Mouse (Mus musculus) thymus, adult 2 months (tissue): ENCODE results near the gene Pole.

Experiments
- CTCF ChIP-seq: fragments of 200-500 bp; IDR thresholded peaks from 2 replicates; pipeline ENCODE4 v1.5.1; 2012; ENCODE audit warnings: mild to moderate bottlenecking, control low read depth, low read length, moderate library complexity, borderline replicate concordance; ENCODE audit not compliant: control insufficient read depth, poor library complexity, insufficient read depth; ENCODE audit errors: extremely low read depth
- POLR2A ChIP-seq: fragments of 200-500 bp; IDR thresholded peaks from 2 replicates; pipeline ENCODE4 v1.6.1; 2012; ENCODE audit warnings: mild to moderate bottlenecking, low read length, control low read depth, moderate library complexity; ENCODE audit not compliant: control insufficient read depth, poor library complexity, insufficient read depth; ENCODE audit errors: extremely low read depth

DNA sequence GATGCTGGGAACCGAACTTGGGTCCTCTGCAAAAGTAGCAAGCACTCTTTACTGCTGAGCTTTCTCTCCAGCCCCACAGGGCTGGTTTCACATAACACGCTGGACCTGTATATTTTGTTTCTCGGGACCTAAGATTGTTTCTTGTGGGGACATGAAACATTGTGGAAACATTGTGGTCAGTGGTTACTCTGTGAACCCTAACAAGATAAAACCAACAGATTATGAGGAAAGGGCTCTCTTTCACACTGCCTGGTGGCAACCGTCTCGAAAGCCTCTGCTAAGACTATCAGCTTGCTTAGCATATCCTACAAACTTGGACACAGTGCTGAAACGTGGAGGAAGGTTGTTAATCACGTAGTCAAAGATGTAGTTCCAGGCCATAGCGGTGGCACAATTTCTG, 60.9 kb downstream of the Pole start:
- no peak for TF ChIP-seq POLR2A
- TF ChIP-seq CTCF, result no peak
